Mouse (Mus musculus): ENCODE measurements around the gene Stard7. TPM values are rescaled to one million over a fixed set of nuclear protein-coding genes. Genes with fewer than 3 reads are reported as not detected.

Stard7 gene
- polyA plus RNA-seq, 1 experiment from 2014 or later = 77.8 TPM

- ATAC-seq (ENCODE audit: insufficient number of reproducible peaks, low FRiP score, low TSS enrichment, low read depth) (no peak), DNase-seq (ENCODE audit: low spot score) (no peak)
- Histone ChIP-seq H3K9me3 (ENCODE audit: control insufficient read depth, low read length) (no peaks in the 10 kb centered on the region), H3K27me3 (ENCODE audit: control insufficient read depth, insufficient read depth, low read length) (peaks cover 16% of the 10 kb centered on the region), H3K4me2 (ENCODE audit: low read depth, severe bottlenecking) (no peak overlapping the region), H3K36me3 (ENCODE audit: control insufficient read depth, insufficient read depth, low read length) (no peaks in the 10 kb centered on the region), H3K4me3 (ENCODE audit: low read depth, low read length) (no peak overlapping the region), H3K9ac (ENCODE audit: low read length) (no peak overlapping the region), H3K27ac (replicated peaks; ENCODE audit: low read depth, low read length) (no peak overlapping the region), H3K4me1 (ENCODE audit: control insufficient read depth, insufficient read depth, low read length) (peaks cover 13% of the 10 kb centered on the region)
- 75% methylated on average over 6 of the region's 6 CpGs for WGBS
Measured at GRCm38 (mm10) chr2:127339262-127339661, 69.2 kb downstream of the Stard7 start.

GRCm38 (mm10) chr2:127341159-127341558, 71.1 kb downstream of the Stard7 start:
- Histone ChIP-seq H3K9me3 (ENCODE audit: control insufficient read depth, low read length) (no peaks in the 10 kb centered on the region), H3K27me3 (ENCODE audit: control insufficient read depth, insufficient read depth, low read length) (peaks cover 12% of the 10 kb centered on the region)
- WGBS = 14% methylated on average over 3 of the region's 3 CpGs

DNA sequence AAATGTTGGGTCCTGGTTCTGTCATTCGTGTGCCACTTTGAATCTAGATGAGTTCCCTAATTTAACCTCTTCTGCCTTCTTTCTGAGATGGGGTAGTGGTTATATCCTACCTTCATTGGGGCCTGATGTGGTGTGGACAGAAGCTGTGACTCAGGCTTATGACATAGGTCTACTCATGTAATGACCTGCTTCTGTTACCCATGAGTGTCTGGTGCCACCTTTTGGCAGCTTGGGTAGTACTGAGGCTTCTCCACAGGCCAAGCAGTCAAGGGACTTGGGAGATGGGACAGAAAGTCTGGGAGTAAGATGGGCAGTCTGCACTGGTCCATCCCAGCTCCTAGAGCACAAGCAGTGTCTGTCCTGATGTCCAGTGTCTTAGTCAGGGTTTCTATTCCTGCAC, 76.3 kb downstream of the Stard7 start:
- Histone ChIP-seq H3K27me3 (ENCODE audit: control insufficient read depth, insufficient read depth, low read length) (no peaks in the 10 kb centered on the region), H3K36me3 (ENCODE audit: control insufficient read depth, insufficient read depth, low read length) (no peaks in the 10 kb centered on the region), H3K27ac (replicated peaks; ENCODE audit: low read depth, low read length) (no peak overlapping the region), H3K9ac (ENCODE audit: low read length) (no peak overlapping the region), H3K4me1 (ENCODE audit: control insufficient read depth, insufficient read depth, low read length) (no peaks in the 10 kb centered on the region), H3K9me3 (ENCODE audit: control insufficient read depth, low read length) (no peaks in the 10 kb centered on the region), H3K4me2 (ENCODE audit: low read depth, severe bottlenecking) (no peak overlapping the region), H3K4me3 (ENCODE audit: low read depth, low read length) (no peak overlapping the region)
- ATAC-seq (ENCODE audit: insufficient number of reproducible peaks, low FRiP score, low TSS enrichment, low read depth) (no peak), DNase-seq (ENCODE audit: low spot score) (no peak)
- WGBS = 58% methylated on average over 1 of the region's 1 CpGs

More at GRCm38 (mm10) chr2:127341159-127341558, 71.1 kb downstream of the Stard7 start:
- DNase-seq (ENCODE audit: low spot score) (peak; percentile 78), ATAC-seq (ENCODE audit: insufficient number of reproducible peaks, low FRiP score, low TSS enrichment, low read depth) (no peak)
- H3K9ac ChIP-seq (ENCODE audit: low read length) = no peak overlapping the region
- no peaks in the 10 kb centered on the region for H3K36me3 ChIP-seq (ENCODE audit: control insufficient read depth, insufficient read depth, low read length)
- H3K4me3 ChIP-seq (ENCODE audit: low read depth, low read length) = no peak overlapping the region
- H3K4me2 ChIP-seq (ENCODE audit: low read depth, severe bottlenecking) = no peak overlapping the region
- H3K4me1 ChIP-seq (ENCODE audit: control insufficient read depth, insufficient read depth, low read length) = peaks cover 3% of the 10 kb centered on the region
- H3K27ac ChIP-seq (replicated peaks; ENCODE audit: low read depth, low read length) = no peak overlapping the region

DNA sequence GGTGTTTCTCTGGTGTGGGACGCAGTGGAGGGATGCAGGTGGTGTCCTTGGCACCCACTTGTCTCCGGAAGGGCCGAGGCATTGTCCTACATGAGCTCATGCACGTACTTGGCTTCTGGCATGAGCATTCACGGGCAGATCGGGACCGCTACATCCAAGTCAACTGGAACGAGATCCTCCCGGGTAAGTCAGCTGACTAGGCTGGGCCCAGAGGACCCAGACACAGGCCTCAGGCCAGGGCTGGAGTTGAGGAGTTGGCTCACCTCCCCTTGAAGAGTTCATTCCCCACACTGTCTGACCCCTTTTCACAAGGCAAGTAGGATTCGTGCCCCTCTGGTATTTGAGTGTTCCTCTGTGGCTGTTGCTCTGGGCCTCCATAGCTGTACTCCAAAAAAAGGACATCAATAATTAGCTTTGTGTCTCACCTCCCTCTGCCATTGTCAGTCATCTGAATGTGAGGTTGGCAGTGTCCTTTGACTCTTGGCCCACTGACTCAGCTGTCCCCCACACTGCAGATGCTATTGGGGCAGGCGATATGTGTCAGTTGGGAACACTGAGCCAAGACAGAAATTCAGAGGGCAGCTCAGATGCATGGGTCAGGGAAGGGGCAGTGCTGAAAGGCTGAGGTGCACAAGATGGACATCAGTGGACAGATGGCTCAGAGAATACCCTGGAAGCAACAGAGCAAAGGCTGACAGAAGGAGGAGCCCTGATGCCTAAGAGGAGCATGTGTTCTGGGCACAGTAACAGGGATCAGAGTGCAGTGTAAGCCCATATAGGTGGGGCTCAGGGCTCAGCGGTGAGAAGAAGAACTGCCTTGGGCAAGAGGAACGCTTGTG, 77.3 kb downstream of the Stard7 start:
- Histone ChIP-seq H3K27ac (replicated peaks; ENCODE audit: low read depth, low read length) (no peak overlapping the region), H3K9me3 (ENCODE audit: control insufficient read depth, low read length) (no peaks in the 10 kb centered on the region), H3K4me3 (ENCODE audit: low read depth, low read length) (no peak overlapping the region), H3K36me3 (ENCODE audit: control insufficient read depth, insufficient read depth, low read length) (no peaks in the 10 kb centered on the region), H3K4me2 (ENCODE audit: low read depth, severe bottlenecking) (no peak overlapping the region), H3K9ac (ENCODE audit: low read length) (no peak overlapping the region), H3K27me3 (ENCODE audit: control insufficient read depth, insufficient read depth, low read length) (no peaks in the 10 kb centered on the region), H3K4me1 (ENCODE audit: control insufficient read depth, insufficient read depth, low read length) (no peaks in the 10 kb centered on the region)
- 81% methylated on average over 13 of the region's 13 CpGs for WGBS
- no peak for DNase-seq (ENCODE audit: low spot score)
- ATAC-seq (ENCODE audit: insufficient number of reproducible peaks, low FRiP score, low TSS enrichment, low read depth) = no peak

Other genes with a start within 250 kb of the Stard7 start
- gene Blvra, start 199.6 kb upstream of the Stard7 start, polyA plus RNA-seq (2014; fragmentation: Nextera tagmentation; extraction: Ambion mirVana) = 33.3 and 33.6 TPM in 2 replicates
- gene Ncaph, start 136.3 kb upstream of the Stard7 start, polyA plus RNA-seq (2014; fragmentation: Nextera tagmentation; extraction: Ambion mirVana) = 130 and 144 TPM in 2 replicates
- gene Itpripl1, start 126.8 kb upstream of the Stard7 start, polyA plus RNA-seq (2014; fragmentation: Nextera tagmentation; extraction: Ambion mirVana) = 17.5 and 19.6 TPM in 2 replicates
- gene 1810024B03Rik, start 61.9 kb upstream of the Stard7 start, polyA plus RNA-seq (2014; fragmentation: Nextera tagmentation; extraction: Ambion mirVana) = 1.9 and 2.1 TPM in 2 replicates
- gene Snrnp200, start 61.8 kb upstream of the Stard7 start, polyA plus RNA-seq (2014; fragmentation: Nextera tagmentation; extraction: Ambion mirVana) = 100 and 120 TPM in 2 replicates
- gene Ciao1, start 22.4 kb upstream of the Stard7 start, polyA plus RNA-seq (2014; fragmentation: Nextera tagmentation; extraction: Ambion mirVana) = 61.2 and 62.8 TPM in 2 replicates
- gene Tmem127, start 22.3 kb upstream of the Stard7 start, polyA plus RNA-seq (2014; fragmentation: Nextera tagmentation; extraction: Ambion mirVana) = 17.0 and 20.8 TPM in 2 replicates
- gene Dusp2, start 65.9 kb downstream of the Stard7 start, polyA plus RNA-seq (2014; fragmentation: Nextera tagmentation; extraction: Ambion mirVana) = 5.8 and 6.5 TPM in 2 replicates
- gene Astl, start 68.4 kb downstream of the Stard7 start, polyA plus RNA-seq (2014; fragmentation: Nextera tagmentation; extraction: Ambion mirVana) = not detected in 2 replicates
- gene Adra2b, start 93.0 kb downstream of the Stard7 start, polyA plus RNA-seq (2014; fragmentation: Nextera tagmentation; extraction: Ambion mirVana) = 2.2 and 2.6 TPM in 2 replicates
- 0.09 TPM in 1 of 2 replicates, not detected in the other for gene Gpat2, start 155.0 kb downstream of the Stard7 start, polyA plus RNA-seq (2014; fragmentation: Nextera tagmentation; extraction: Ambion mirVana)
- gene Fahd2a, start 174.3 kb downstream of the Stard7 start, polyA plus RNA-seq (2014; fragmentation: Nextera tagmentation; extraction: Ambion mirVana) = 20.7 and 28.3 TPM in 2 replicates